Mouse (Mus musculus): ENCODE results near the gene Fam47e.

The Fam47e gene

DNA sequence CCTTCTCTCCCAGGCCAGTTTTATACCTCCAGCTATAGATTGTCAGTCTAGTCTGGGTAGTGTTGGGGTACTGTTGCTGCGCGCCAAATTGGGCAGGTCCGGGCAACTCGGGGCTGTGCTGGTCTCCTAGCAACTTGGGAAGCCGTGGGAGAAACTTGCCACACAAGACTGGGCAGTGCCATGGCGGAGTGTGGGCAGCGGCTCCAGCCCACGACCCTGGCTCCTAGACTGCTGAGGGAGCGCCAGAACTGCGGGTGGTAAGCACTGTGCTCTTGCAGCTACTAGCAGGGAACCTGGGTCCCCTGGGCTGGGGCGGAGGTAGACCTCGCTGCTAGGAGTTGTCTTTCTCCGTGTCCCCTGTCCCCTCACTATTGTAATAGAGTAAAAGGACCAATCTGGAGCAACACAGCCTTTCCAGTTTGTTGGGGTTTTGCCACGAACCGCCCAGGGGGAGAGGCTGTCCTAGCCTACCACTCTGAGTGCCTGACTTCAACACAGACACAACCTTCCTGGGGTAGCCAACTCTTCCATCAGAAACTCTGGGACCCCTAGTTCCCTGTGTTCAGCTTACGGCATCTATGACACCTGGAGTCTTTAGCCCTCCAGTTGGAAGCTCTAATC is at the start of gene Fam47e:
Gene Fam47e, plus strand, starts transcription at position 179 of the 621 bp plus-strand sequence.
- in situ Hi-C loops (cut with MboI; ENCODE audit: unreplicated experiment in 2 of 2) = loop anchor here (5.0 kb wide), 1 partner anchor 93 kb away; no protein-coding TSS in a partner anchor

DNA sequence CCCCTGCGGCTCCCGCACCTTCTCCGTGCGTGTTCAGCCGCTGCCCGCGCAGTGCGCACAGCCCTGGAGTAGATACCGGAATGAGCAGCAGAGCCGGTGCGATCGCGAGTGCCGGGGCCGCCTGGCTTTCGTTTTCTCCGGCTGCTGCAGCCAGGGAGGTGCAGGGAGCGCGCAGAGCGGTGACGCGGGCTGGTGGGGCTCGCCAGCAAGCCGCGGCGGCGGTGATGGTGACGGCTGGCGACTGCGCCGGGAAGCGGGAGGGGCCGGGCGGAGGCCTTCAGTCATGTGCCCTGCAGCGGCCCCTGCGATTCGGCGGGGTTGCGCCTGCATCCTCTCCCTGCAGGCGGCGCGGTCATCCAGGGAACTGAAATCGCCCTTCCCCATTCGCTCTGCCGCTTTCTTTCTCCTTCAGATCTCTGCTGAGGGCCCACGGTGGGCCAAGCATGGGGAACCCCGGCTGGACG is 49.4 kb upstream of the Fam47e start:
- in situ Hi-C loops (cut with MboI; ENCODE audit: unreplicated experiment in 2 of 2) = loop anchor here (5.0 to 25.0 kb wide), 6 partner anchors 68 to 759 kb away; partner anchors contain the start of genes Ccng2 (in 2 of the 2), Nup54 (in 2 of the 2), Rchy1 (in 1 of the 2) and Sdad1 (in 1 of the 2)

DNA sequence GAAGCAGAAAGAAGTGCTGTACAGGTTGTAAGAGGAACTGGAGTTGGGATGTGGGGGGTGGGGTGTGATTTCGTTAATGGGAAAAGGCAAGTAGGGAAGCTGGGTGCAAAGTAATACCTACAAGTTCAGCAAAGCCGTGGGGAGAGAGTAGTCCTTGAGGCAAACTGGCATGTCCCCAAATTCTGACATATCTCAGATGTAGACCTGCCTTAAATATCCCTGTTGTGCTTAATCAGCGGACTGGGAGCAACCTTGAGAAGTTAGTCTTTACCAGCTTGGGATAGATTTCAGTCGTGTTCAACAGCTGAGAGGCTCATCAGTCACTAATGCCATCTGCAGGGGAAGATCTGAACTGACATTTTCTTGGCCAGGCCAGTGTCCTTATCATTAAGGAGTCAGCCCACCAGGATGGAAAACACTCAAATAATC is 48.6 kb upstream of the Fam47e start:
- in situ Hi-C loops (cut with MboI; ENCODE audit: unreplicated experiment in 2 of 2) = loop anchor here (5.0 to 25.0 kb wide), 6 partner anchors 69 to 758 kb away; partner anchors contain the start of genes Ccng2 (in 2 of the 2), Nup54 (in 2 of the 2), Rchy1 (in 1 of the 2) and Sdad1 (in 1 of the 2)

DNA sequence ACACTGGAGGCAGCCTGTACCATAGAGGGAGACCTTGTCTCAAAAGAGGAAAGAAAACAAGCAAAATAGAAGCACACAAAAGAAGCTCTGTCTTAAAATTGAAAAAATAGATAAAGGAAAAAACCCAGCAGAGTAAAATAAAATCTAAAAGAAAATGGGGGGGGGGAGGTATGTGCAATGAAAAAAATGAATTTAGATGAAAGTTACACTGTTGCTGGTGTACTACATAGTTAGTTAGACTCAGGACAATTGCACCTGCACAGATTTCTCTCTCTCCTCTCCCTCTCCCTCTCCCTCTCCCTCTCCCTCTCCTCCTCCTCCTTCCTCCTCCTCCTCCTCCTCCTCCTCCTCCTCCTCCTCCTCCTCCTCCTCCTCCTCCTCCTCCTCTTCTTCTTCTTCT is 48.1 kb upstream of the Fam47e start, which contains the start of gene Scarb2:
Gene Scarb2, minus strand, starts transcription at position 101 of the 400 bp plus-strand sequence.
- in situ Hi-C loops (cut with MboI; ENCODE audit: unreplicated experiment in 2 of 2) = loop anchor here (5.0 to 25.0 kb wide), 6 partner anchors 69 to 758 kb away; partner anchors contain the start of genes Ccng2 (in 2 of the 2), Nup54 (in 2 of the 2), Rchy1 (in 1 of the 2) and Sdad1 (in 1 of the 2)

DNA sequence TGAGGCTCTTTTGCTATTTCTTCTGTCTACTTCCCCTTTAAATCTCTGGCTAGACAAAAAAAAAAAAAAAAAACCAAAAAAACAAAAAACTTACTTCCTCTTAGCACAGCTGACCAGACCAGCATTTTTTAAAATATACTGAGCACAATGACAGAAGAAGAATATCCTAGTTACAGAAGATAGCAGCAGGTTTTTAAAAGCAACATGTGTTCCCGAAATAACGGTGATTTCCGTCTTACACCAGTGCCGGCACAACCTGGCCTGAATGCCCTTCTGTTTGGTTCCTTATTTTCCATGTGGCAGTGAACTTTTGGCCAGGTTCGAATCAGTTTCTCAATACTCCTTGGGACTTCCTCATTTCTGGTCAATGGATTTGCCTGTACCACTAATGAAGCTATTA is 46.0 kb upstream of the Fam47e start:
- in situ Hi-C loops (cut with MboI; ENCODE audit: unreplicated experiment in 2 of 2) = loop anchor here (5.0 to 25.0 kb wide), 6 partner anchors 72 to 756 kb away; partner anchors contain the start of genes Ccng2 (in 2 of the 2), Nup54 (in 2 of the 2), Rchy1 (in 1 of the 2) and Sdad1 (in 1 of the 2)

DNA sequence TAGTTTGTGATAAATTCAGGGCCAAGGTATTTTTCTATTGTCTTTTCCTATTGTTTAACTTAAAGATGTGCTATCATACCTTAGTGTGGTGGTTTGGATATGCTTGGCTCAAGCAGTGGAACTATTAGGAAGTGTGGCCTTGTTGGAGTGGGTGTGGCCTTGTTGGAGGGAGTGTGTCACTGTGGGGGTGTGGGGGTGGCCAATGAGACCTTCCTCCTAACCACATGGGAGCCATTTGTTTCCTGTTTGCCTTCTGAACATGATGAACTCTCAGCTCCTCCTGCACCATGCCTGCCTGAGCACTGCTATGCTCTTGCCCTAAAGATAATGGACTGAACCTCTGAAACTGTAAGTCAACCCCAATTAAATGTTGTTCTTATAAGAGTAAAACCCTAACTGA is 43.6 kb upstream of the Fam47e start:
- in situ Hi-C loops (cut with MboI; ENCODE audit: unreplicated experiment in 2 of 2) = loop anchor here (25.0 kb wide), 2 partner anchors 199 to 751 kb away; partner anchors contain the start of genes Ccng2 (in 1 of the 2) and Sdad1 (in 1 of the 2)

DNA sequence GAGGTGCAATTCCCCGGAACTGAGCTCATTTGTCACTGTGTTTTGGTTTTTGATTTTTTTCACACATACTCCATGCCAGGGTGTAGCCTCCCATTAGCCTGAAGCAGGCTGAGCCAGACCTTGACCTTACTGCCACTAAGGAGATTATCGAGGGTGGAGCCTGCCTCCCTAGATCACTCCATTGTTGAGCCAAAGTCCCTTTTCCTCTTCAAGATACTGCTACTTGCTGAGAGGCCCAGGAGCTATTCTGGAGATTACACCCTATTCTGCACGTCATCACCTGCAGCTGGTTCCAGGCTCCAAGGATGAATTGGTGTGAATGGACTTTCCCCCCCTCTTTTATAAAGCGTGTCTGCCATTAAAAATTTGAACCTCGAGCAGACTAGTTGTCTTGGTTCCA is 42.8 kb upstream of the Fam47e start:
- in situ Hi-C loops (cut with MboI; ENCODE audit: unreplicated experiment in 2 of 2) = loop anchor here (25.0 kb wide), 2 partner anchors 200 to 750 kb away; partner anchors contain the start of genes Ccng2 (in 1 of the 2) and Sdad1 (in 1 of the 2)

DNA sequence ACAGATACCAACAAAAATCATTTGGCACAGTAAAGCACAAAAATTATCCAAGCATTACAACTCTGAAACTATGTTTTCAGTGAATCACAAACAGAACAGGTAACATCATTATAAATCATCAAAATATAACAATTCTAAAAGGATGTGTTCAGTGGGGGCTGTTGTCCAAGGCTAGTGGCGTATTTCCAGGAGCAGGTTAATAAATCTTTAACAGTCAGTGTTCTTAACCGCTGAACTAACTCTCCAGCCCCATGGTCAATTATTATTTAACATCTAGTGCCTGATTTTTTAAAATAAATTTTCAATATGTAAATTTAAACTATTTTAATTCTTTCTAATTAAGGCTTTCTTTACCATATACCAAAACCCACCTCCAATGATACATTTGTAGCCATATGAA is 33.7 kb upstream of the Fam47e start:
- in situ Hi-C loops (cut with MboI; ENCODE audit: unreplicated experiment in 2 of 2) = loop anchor here (25.0 kb wide), 2 partner anchors 209 to 741 kb away; partner anchors contain the start of genes Ccng2 (in 1 of the 2) and Sdad1 (in 1 of the 2)

DNA sequence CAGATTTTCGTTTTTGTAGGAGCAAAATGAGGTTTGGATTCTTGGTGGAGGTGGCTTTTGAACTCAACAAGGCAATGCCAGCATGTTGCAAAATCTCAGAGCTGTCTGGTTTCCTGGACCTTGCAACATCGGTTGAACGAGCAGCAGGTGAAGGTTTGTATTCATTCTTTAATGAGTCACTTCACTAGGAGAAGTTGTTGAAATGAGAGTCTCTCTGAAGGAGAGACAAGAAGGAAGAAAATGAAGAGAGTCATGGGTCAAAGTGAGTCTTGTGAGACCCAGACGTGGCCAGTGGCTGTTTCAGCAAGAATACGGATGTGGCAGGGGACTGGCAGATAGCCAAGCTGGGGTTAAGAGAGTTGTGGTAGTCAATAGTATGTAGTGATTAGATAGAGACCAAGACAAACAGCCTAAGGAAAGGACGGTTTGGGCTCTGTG is 30.0 kb upstream of the Fam47e start:
- in situ Hi-C loops (cut with MboI; ENCODE audit: unreplicated experiment in 2 of 2) = loop anchor here (25.0 kb wide), 2 partner anchors 213 to 737 kb away; partner anchors contain the start of genes Ccng2 (in 1 of the 2) and Sdad1 (in 1 of the 2)

DNA sequence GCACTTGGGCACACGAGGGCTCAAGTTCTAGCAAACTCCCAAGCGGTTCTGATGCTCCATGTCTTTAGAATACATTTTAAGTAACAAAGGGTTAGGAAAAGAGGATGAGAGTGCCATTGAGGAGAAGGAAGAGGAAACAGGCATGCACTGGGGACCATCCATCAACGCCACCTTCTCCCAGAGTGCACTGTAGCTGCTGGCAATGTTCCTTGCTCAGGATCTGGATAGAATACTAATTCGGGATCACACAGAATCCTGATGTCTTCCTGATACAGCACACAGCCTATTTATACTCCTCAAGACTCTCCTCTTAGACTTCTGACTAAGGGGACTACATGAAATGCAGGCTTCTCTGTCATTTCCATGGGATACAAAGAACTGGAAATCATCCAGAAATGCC is 15.2 kb upstream of the Fam47e start:
- in situ Hi-C loops (cut with MboI; ENCODE audit: unreplicated experiment in 2 of 2) = no loop called here

DNA sequence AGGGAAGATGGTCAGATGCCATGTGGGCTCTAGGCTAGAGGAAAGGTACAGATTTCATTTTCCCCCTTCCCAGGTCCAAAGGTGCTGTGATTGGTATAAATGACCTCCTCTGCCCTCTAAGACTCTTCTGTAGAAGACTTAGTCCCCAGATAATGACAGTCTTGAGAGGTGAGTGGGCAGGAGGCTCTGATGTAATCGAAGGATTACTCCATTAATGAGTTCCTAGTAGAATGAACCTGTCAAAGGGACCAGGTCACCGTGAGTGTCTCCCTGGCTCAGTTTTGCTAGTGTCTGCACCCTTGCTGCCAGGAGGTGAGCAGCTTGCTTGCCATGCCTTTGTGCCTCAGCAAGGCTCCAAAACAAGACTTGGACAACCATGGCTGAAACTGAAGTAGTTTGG is 2.3 kb upstream of the Fam47e start:
- in situ Hi-C loops (cut with MboI; ENCODE audit: unreplicated experiment in 2 of 2) = loop anchor here (5.0 kb wide), 1 partner anchor 90 kb away; no protein-coding TSS in a partner anchor

DNA sequence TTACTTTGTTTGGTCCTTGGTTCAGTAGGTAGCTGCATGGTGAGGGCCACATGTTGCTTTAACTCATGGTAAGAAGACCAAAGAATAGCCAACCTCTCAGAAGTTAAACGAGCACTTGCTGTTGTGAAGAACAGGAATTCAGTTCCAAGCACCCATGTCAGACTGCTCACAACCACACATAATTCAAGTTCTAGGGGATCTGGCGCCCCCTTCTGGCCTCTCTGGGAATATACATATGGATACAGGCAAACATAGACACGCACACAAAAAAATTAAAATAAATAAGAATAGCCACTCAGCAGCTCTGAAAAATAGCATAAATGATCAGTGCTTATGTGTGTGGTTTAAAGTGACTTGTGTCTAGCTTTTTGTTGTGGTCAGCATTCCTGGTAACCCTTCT is 930 bp upstream of the Fam47e start:
- in situ Hi-C loops (cut with MboI; ENCODE audit: unreplicated experiment in 2 of 2) = loop anchor here (5.0 kb wide), 1 partner anchor 92 kb away; no protein-coding TSS in a partner anchor

DNA sequence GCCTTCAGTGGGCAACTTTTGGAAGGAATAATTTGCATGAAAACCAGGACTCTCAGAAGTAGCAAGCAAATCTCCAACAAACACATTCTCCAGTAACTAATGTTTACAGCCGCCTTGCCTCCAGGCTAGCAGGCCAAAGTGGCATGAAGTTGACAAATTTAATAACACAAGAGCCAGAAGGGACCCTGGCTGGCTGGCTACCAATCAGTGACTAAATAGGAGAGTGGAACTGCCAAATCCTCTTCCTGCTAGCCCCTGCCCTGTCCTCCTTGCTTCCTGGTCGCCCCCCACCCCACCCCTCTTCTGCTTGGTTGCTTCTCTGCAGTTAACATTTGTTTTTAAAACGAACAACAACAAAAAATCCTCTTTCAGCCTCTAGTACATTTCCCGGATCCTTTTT is 426 bp upstream of the Fam47e start:
- in situ Hi-C loops (cut with MboI; ENCODE audit: unreplicated experiment in 2 of 2) = loop anchor here (5.0 kb wide), 1 partner anchor 92 kb away; no protein-coding TSS in a partner anchor

DNA sequence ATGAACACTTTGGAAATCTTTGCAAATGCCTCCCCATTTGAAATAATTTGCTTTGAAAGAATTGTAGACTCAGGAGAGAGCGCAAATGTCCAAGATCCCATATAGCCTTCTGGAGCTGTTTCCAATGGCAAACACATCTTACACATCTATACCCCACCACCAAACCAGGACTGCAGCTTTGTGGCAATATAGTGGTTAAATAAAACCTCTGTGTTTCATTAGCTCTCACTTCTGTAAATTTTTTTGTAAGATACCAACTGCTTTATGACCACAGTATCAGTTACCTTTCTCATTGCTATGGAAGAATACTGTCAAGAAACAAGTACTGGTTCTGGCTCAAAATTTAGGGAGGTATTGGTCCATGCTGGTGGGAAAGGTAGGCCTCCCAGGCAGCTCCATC is 1.0 kb downstream of the Fam47e start:
- in situ Hi-C loops (cut with MboI; ENCODE audit: unreplicated experiment in 2 of 2) = no loop called here

DNA sequence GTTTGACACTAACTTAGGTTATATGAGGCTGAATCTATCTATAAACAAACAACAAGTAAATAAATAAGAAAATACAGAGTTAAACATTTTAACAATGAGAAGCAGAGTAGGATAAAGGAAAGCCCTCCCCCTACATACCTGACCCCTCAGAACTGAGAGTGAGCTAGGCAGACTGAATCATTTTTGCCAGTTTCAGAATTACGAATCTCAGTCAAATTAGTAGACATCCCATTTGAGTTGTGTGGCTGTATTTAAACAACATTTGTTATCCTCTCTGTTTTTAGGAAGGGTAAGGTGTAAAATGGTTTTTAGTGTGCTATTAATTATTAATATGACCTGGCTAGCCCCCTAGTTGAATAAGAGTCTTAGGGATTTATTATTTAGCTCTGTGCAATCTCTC is 2.6 kb downstream of the Fam47e start:
- in situ Hi-C loops (cut with MboI; ENCODE audit: unreplicated experiment in 2 of 2) = no loop called here

DNA sequence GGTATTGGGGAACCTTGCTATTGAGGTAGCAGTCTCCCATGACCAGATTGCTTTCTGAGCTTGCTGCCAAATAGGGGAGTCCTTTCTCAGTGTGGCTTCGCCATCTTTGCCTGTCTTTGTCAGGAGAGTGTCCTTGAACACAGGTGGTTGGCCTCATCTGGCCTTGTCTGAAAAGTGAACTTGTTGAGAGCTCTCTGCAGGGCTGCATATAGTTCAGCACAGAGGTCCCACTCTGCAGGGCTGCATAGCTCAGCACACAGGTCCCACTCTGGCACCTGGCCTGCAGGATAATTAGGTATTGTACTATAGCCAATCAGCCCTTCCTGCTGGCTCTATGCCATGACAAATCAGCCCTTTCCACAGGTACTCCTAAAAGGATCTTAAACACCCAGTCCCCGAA is 5.3 kb downstream of the Fam47e start:
- in situ Hi-C loops (cut with MboI; ENCODE audit: unreplicated experiment in 2 of 2) = no loop called here

DNA sequence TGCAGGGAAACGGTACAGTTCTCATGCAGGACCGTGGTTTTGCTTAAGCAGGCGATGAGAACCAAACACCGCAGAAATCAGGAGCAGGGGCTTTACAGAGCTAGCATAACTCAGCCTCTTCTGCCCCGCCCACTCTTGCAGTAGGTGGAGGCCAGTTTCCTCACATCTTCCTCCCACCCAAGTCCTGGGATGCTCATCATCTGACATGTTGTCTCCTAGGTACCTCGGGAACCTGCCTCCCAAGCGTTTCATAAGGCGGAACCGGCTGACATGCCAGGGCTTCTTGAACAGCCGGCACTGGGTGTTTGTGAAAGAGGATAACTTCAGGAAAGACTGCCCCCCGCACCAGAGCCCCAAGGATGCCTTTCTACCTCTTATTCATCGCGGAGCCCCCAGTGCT is 7.1 kb downstream of the Fam47e start:
- in situ Hi-C loops (cut with MboI; ENCODE audit: unreplicated experiment in 2 of 2) = no loop called here

DNA sequence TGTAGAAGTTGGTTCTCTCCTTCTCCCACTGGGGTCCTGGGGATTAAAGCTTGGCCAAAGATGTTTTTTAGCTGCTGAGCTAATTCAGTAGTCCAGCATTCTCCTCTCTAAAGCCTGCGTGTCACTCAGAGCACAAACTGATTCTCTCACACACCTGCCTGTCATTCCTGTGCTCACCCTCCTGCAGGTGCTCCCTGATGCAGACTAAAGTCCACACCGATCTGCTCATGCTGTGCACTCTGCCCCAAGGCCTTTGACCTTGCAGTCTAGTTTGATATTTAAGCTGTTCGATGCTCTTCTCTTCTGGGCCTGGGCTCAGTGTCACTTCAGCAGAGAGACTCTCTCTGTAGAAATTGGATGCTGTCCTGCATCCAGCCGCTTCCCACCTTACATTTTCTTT is 16.4 kb downstream of the Fam47e start:
- in situ Hi-C loops (cut with MboI; ENCODE audit: unreplicated experiment in 2 of 2) = no loop called here

DNA sequence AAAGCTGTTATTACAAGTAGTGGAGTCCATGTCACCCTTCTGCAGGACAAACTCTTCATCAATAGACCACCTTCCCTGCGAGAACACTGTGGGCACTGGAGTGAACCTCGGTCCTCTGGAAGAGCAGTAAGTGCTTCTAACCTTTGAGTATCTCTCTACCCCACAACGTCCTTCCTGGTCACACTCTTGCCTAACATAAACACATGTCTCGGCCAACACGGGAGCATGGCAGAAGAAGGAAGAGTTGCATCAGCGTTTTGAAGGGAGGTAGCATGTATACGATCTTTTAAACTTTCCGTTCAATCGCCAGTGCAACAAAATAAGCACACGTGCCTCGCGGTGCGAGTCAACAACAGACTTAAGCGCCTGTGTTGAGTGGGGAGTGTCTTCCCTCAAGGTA is 24.7 kb downstream of the Fam47e start:
- in situ Hi-C loops (cut with MboI; ENCODE audit: unreplicated experiment in 2 of 2) = no loop called here

DNA sequence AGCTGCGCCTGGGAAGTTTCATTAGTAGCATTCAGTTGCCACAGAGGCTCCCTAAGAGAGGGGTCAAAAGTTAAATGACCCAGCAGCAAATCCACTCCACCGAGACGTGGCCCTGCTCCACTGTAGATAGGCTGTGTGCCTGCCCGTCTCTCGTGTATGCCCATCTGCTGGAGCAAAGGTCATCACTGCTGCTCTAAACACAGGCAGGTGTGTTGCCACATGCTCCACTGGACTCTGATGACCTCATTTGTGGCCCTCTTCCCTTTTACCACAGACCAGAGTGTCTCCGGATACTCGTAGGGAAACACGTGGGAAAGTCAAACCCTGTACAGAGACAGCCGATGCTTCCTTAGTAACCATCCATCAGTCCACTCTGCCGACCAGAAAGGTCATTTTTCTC is 31.1 kb downstream of the Fam47e start:
- in situ Hi-C loops (cut with MboI; ENCODE audit: unreplicated experiment in 2 of 2) = no loop called here

DNA sequence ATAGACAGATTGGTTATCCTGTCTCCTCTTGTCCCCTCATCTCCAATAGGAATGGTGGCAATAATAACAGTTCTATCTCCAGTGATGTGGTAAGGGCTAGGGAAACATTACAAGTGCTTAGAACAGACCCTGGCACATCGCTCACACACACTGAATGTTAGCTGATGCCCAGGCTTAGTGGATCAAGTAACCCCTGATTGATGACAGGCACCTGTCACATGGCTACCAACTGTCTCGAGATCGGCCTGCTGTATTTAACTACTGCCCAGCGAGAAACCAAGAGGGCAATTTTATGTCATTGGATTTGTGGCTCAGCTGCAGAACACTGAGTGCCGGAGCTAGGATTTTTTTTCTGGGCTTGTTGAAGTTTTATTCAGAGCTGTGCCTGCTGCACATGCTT is 40.2 kb downstream of the Fam47e start:
- in situ Hi-C loops (cut with MboI; ENCODE audit: unreplicated experiment in 2 of 2) = no loop called here
